Mouse (Mus musculus): ENCODE results near the gene Sdr9c7. TPM values are rescaled to one million over a fixed set of nuclear protein-coding genes. Genes with fewer than 3 reads are reported as not detected.
"Not testable (repeated sequence)": the region's sequence is repeated elsewhere in the genome, so short reads cannot be mapped to it uniquely, and the experiment has no call there.

Gene Sdr9c7
- total RNA-seq, 2 experiments from 2014 or later: not detected

DNA sequence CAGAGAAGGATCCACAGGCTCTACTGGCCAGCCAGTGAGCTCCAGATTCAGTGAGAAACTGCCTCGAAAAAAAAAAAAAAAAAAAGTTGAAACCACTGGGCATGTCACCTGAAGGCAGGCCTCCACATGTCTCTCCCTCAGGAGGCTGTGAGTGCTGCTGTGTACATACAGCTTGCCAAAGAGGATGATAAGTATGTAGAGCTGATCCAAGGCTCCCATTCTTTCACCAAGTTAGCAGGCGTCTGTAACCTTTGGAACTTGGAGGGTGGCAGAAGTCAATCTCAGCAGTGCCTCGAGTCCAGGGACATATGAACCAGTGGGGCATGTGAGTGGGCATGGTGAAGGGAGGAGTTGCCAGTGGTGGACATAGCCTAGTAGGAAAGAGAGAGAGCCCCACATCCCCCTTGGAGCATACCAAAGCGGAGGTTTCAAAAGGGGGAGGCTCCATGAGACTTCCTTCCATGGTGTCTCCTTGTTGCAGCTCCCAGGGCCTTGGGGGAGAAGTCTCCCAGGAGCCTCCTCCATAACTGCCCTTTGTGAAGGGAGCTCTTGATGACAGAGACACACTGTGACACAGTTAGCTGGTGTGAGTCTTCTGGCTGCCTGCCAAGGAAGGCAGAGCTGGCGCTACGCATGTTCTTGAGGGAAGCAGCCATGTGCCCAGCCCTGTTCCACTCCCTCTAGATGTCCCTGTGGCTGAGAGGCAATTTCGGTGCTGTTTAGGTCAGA is 6.6 kb downstream of the Sdr9c7 start:
- DNase-seq: no peak
- intact Hi-C loops (cut with DNase I; ENCODE audit: low total_unique reads): no loop called here

DNA sequence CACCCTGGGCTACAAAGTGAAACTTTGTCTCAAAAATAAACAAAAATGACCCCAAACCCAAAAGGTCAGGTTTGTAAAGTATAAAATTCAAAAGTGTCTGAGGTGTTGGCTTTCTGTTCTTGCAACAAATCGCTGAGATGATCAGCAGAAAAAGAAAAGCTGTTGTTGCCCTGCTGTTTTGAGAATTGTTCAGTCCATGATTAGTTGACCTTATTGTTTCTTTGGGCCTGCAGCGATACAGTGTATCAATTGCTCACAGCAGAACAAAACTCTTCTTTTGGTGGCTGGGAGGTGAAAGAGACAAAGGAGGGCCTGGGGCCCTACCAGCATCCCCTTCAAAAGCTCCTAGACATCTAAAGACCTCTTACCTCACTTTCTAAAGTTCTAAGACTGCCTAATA is 7.8 kb downstream of the Sdr9c7 start:
- intact Hi-C loops (cut with DNase I; ENCODE audit: low total_unique reads): no loop called here
- no peak for DNase-seq

DNA sequence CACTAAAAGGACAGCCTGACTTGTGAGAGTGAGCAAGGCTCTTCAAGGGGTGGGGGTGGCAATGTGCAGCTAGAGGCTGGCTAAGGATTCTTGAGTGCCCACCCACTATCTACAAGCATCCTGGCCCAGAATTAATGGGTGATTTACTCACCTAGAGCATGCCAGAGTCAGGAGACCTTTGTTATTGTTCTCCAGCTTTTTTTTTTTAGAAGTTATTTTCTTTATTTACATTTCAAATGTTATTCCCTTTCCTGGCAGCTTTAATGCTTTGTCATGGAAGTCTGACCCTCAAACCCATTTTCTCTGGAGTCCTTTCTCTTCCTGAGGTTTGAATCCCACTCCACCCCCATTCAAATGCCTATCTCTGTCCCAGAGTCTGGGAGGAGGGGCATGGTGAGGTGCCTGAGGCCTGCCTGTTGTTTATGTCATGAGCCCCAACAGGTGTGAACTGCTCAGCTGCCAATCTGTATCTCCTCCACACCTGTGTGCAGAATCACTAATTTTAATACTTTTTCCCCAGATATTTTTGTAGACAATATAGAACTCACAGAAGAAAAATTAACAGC is 9.2 kb downstream of the Sdr9c7 start:
- no peak for DNase-seq
- intact Hi-C loops (cut with DNase I; ENCODE audit: low total_unique reads): no loop called here

DNA sequence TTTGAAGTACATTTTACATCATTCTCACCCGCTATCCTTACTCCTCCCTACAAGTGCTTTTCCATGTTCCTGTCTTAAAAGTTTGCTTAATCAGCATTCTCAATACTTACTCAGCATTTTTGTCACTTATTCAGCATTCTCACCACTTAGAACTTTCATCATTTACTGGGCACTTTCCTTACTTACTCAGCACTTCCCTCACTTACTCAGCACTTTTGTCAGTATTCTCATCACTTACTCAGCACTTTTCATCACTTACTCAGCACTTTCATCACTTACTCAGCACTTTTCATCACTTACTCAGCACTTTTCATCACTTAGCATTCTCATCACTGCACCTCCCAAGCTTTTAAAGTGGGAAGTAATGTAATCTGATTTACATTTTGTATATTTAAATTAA is 17.3 kb downstream of the Sdr9c7 start:
- DNase-seq: no peak
- intact Hi-C loops (cut with DNase I; ENCODE audit: low total_unique reads): no loop called here

DNA sequence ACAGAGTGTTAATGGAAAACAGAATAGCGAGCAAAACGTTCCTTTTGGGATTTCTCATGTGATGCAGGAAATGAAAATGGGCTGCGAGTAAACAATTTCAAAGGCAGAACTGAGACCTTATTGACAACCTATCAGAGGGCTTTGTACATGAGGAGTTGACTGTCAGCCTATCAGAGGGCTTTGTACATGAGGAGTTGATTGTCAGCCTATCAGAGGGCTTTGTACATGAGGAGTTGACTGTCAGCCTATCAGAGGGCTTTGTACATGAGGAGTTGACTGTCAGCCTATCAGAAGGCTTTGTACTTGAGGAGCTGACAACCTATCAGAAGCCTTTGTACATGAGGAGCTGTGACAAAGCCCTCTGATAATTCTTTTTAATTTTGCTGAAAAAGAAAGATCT is 18.9 kb downstream of the Sdr9c7 start:
- intact Hi-C loops (cut with DNase I; ENCODE audit: low total_unique reads); DNase-seq: not testable (repeated sequence)

DNA sequence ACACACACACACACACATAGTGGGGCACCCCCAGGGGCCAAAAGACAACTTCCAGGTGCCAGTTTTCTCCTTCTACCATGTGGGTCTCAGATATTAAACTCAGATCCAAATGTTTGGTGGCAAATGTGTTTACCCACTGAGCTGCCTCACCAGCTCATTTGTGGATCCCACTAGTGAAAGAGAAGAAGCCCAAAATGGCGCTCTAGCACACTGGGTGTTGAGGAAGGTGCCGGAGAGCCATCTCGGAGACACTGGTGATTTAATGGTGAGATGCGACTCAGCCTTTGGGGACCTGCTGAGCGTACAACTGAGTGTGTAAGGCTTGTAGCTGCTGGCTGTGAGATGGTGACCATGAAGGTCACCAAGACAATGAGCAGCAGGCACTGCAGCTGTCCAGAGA is 19.3 kb downstream of the Sdr9c7 start:
- intact Hi-C loops (cut with DNase I; ENCODE audit: low total_unique reads): no loop called here
- no peak for DNase-seq

DNA sequence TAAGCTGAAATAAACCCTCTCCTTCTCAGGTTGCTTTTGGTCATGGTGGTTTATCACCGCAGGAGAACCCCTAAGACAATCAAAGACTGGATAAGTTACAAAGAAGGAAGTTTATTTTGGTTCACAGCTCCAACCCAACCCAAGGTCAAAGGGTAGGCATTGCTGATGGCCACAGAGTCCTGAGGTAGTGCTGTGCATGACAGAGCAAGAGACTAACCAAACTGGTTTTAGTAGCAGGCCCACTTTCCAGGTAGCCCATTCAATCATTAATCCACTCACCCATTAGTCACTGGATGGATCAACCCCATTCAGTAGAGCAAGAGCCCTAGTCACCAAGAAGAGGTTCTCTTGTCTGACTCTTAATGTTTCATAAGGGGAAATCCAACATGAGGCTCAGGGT is 23.9 kb downstream of the Sdr9c7 start:
- no peak for DNase-seq
- intact Hi-C loops (cut with DNase I; ENCODE audit: low total_unique reads): no loop called here

DNA sequence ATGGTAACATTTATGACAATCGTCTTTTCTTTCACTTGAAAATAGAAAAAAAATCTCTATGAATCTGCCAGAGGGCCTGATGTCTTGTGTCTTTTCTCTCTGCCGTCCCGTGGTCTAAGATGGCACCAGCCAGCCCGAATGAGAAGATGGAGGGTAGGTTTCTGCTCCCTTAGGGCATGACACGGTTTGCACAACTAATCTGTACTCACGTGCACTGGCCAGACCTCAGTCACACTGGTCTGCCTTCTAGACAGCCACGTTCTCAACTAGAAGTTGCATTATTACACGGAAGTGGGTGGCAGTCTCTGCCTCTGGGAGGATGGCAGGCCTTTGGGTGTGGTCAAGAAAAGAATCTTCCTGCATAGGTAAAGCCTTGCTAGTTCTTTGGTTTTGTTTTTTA is 24.7 kb downstream of the Sdr9c7 start:
- intact Hi-C loops (cut with DNase I; ENCODE audit: low total_unique reads): no loop called here
- no peak for DNase-seq

DNA sequence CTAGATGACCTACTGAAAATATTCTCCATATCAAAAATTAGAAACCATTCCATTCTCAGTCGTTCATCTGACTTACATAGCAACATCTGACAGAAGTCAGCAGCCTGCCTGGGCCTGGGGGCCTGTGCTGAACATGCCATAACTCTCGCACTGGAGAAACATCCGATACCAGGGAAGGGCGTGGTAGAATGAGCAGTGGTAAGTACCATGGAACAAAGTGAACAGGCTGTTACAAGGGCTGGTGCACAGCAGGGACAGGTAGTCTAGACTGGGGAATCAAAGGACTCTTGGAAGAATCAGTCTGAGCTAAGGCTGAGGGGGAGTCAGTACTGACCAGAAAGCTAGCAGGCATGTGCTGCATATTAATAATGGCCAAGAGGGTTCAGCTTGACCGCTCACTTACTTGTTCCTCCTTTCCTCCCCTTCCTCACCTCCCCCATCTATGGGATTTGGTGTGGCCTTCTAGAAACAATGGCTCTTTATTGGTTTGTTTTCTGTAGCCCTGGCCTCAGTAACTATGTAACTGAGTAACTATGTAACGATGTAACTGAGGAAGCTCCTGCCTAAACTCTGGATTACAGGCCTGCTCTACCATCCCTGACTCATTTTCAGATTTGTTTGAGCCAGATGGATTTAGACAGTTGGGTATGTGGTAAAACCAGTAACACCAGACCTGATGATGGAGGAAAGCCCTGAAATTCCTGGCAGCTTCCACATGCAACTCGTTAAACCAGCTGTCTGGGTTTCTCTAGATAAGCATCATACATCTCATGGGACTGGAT is 26.5 kb downstream of the Sdr9c7 start:
- intact Hi-C loops (cut with DNase I; ENCODE audit: low total_unique reads): no loop called here

DNA sequence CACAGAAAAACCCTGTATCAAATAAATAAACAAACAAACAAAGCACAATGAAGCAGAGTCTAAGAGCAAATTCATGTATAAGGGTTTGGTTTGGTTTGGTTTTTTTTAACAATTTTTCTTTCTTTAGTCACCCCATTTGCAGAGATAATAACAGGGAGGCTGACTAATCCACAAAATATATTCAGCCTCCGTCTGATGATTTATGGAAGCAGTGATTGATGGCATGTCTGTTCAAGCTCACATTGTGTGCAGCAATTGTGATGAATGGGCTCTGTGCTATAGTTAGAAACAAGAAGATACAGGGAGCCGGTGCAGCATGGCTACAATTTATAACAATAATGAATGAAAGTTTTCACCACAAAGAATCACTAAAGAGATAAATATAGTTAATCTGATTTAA is 29.4 kb downstream of the Sdr9c7 start:
- no peak for DNase-seq

More for the DNA sequence above, 26.5 kb downstream of the Sdr9c7 start:
- no peak for DNase-seq

DNA sequence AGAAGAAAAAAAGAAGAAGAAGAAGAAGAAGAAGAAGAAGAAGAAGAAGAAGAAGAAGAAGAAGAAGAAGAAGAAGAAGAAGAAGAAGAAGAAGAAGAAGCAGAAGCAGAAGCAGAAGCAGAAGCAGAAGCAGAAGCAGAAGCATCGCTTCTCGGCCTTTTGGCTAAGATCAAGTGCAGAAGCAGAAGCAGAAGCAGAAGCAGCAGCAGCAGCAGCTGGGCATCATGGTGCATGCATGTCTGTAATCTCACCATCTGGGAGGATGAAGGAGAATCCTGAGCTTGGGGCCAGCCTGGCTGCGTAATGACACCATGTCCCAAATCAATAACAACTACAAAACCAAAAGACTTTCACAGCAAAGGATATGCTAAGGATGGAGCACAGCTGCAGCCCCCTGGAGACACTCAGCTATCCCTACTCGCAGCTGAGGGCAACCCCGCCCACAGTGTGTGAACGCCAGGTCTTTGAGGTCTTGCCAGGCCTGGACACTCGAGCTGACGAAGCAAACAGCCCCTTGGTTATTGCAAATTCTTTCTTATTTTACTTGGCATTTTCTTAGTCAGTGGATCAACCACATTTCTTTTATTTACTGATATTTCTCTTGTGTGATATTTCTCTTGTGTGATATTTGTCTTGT is 34.1 kb downstream of the Sdr9c7 start:
- intact Hi-C loops (cut with DNase I; ENCODE audit: low total_unique reads): loop anchor here (5.0 to 10.0 kb wide), 2 partner anchors 185 to 238 kb away; no protein-coding TSS in a partner anchor
- peak; percentile 44 for DNase-seq

More for the DNA sequence above, 29.4 kb downstream of the Sdr9c7 start:
- intact Hi-C loops (cut with DNase I; ENCODE audit: low total_unique reads): no loop called here

DNA sequence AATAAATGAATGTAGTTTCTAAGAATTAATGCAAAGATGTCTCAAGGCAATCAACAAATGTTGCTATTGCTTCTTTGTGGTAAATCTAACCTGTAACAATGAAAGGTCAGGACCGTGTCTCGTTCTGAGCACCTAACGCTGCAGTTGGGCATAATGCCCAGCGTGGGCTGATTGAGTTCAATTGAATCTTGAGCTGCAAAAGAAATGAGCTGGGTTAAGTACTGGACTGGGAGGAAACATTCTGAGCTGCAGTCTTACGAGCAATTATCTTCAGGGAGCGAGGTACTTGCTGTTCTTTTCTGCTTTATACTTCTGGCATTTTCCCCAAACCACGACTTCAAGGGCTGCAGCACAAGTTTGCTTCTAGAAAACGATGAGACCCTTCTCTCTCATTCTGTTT is 38.0 kb downstream of the Sdr9c7 start:
- intact Hi-C loops (cut with DNase I; ENCODE audit: low total_unique reads): loop anchor here (5.0 to 10.0 kb wide), 2 partner anchors 199 to 241 kb away; partner anchors contain the start of gene Zbtb39
- DNase-seq: no peak

DNA sequence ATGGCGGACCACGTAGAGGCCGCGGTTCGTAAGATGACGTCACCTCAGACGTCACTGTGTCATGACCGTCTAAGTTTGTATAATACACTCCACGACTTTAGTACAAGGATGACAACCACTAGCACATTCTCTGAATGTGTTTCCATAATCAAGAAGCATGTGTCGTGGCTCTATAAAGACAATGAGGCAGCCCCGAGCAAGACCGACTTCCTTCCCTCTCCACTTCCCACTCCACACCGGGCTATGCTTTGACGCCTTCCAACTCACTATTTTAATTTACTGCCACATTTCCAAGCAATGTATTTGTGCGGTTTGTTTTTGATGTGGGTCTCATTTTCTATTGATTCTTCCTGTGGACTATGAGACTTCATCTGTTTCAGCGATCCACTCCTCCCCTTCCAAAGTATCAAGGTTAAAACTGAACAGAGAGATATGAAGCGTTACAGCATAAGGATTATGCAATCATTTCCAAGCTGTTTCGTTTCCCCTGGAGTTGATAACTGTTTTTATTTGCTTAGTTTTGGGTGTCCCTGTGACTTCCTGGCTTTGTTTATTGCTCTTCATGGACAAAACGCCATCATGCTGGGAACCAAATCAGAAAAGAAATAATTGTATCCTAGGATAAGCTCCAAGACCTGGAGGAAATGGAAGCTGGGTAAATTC is 38.6 kb downstream of the Sdr9c7 start:
- intact Hi-C loops (cut with DNase I; ENCODE audit: low total_unique reads): loop anchor here (5.0 to 10.0 kb wide), 2 partner anchors 200 to 242 kb away; partner anchors contain the start of gene Zbtb39
- DNase-seq: no peak

DNA sequence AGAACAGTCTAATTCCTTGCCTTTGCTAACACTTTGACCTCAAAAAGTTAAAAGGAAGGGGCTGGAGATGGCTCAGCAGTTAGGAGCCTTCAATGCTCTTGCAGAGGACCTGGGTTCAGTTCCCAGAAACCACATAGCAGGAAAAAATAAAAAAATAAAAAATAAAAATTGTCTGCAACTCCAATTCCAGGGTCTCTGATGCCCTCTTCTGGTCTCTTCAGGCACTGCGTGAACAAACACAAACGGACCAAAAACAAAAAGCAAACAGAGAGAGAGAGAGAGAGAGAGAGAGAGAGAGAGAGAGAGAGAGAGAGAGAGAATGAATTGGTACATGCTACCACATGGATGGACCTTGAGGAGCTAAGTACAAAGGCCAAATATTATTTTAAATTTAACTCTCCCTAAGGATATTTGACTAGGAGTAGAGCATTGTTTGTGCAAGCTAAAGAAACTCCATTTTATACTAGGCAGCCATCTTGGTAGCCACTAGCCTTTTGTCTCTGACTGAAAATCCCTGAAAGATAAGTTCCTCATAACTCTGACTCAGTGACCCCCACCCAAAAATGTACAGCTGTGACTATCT is 39.2 kb downstream of the Sdr9c7 start:
- peak; percentile 60 for DNase-seq
- intact Hi-C loops (cut with DNase I; ENCODE audit: low total_unique reads): loop anchor here (5.0 to 10.0 kb wide), 2 partner anchors 200 to 243 kb away; partner anchors contain the start of gene Zbtb39

DNA sequence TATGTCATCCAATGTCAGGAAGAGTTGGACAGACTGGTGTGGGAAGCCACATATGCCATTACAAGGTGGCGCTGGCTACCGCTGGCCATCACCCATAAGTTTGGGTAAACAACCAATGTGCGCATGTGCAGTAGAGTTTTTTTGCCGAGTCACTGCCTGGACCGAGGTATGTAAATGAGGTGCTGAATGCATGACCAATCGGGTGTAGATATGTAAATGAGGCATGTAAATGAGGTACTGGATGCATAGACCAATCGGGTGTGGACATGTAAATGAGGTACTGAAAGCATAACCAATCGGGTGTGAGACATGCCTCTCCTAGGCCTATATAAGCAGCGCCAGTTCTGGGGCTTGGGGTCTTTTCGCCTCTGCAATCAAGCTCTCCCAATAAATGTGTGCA is 41.3 kb downstream of the Sdr9c7 start:
- intact Hi-C loops (cut with DNase I; ENCODE audit: low total_unique reads): loop anchor here (5.0 to 10.0 kb wide), 2 partner anchors 202 to 245 kb away; partner anchors contain the start of gene Zbtb39
- not testable (repeated sequence) for DNase-seq

DNA sequence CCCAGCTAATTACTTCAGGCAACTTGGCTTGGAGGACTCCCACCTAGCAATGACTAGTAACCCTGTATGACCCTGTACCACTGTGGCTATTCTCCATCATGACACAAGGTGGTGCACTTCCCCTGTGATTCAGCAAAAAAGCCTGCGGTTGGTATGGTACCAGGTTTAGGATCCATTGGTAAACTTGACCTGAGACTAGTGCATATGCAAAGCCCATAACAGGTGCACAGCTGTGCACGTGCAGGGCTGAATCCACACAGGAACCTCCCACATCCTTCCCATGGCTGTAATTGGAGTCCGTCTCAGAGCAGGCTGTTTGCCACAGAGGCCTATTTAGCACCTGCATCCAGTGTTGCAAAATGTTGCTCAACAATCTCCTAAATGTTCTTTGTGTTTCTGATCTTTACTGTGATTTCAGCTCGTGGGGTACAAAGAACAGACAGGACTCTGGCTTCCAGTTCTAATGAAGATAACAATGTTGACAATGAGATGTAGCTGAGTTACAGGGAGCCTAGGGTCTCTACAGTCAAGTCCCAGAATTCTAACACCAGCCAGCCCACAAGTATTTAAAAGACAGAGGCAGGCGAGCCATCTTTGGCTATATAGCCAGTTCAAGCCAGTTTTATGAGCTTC is 47.2 kb downstream of the Sdr9c7 start:
- intact Hi-C loops (cut with DNase I; ENCODE audit: low total_unique reads): no loop called here
- DNase-seq: peak; percentile 16

DNA sequence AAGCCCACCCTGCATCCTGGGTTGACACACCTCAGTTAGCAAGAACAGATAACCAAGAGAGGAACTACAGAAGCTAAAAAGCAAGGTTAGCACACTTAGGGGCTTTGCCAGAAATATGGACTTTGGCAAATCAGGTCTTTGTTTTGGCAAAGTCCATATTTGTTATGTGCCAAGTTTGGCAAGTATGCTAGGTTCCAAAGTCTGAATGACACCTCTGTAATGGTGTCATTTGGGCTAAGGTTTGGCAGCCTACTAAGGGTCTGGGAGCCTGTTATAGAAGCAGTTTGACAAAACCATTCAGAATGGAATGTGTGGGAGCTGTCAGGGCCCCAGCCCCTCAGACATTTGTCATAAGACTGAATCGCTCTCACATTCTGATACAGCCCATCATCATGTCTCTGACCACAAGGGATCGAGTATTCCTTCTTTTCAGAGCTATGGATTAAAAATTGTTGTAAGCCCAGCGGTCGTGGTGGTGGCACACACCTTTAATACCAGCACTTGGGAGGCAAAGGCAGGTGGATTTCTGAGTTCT is 51.3 kb downstream of the Sdr9c7 start:
- no peak for DNase-seq
- intact Hi-C loops (cut with DNase I; ENCODE audit: low total_unique reads): no loop called here

DNA sequence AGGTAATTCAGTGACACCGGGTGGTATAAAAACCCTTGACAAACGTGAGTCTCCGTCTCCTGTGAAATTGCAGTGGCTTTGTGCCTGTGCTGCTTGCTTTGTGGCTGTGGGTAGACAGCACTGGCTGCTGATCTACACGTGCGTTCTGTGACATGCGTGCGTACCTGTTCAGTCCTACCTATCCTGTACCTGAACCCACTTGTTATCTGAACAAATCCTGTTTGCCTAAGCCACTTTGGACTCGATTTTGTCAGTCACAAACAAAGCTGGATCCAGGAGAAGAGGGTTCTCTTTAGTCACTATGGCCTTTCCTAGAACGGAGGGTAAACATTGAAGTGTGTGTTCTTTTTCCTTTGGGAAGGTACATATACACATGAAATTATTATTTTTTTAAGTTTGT is 53.1 kb downstream of the Sdr9c7 start:
- intact Hi-C loops (cut with DNase I; ENCODE audit: low total_unique reads): no loop called here

More for the DNA sequence above, 53.1 kb downstream of the Sdr9c7 start:
- DNase-seq: no peak

Measured in gastrocnemius, postnatal 14 days (tissue).